Mouse (Mus musculus): ENCODE data around the gene Agbl1. TPM values are rescaled to one million over a fixed set of nuclear protein-coding genes. Genes with fewer than 3 reads are reported as not detected.
A peak's percentile ranks its signal among the peaks of the same experiment; 100 is the strongest.

Agbl1 gene
- total RNA-seq, 2 experiments from 2014 or later, result 0.15 to 0.20 TPM

DNA sequence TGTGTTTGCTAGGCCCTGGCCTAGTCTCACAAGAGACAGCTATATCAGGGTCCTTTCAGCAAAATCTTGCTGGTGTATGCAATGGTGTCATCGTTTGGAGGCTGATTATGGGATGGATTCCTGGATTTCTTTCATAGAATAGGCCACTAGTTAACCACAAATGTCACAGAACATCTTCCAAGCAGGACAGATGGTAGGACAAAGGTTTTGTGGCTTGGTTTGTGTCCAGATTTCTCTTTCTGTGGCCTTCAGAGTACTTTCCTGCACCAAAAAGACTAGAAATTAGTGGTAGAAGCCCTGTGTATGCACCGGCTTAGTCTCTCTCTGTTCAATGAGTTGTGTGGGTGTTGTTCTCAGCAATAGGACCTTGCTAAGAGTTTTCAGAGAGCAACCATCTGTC, 590.9 kb downstream of the Agbl1 start:
- intact Hi-C loops (cut with DNase I), result no loop called here
- no peak for DNase-seq (ENCODE audit: low spot score in 2 of 2)

DNA sequence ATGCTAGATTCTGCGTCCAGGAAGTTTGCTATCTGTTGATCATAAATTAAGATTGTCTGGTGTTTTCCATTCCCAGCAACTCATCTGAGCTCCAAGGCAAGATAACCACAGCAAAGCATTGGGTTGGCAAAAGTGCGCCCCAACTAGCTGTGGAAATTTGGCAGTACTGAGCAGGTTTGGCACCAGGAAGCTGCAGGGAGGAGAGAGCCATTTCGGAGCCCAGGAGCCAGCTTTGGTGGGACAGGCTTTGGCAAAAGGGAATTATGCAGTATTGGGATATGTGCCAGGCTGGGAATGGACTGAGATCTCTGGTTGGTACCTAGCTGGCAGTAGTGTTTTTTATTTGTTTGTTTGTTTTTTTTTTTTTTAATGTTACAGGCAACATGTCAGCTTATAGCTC, 612.5 kb downstream of the Agbl1 start:
- DNase-seq (ENCODE audit: low spot score in 2 of 2), result no peak
- intact Hi-C loops (cut with DNase I), result no loop called here

DNA sequence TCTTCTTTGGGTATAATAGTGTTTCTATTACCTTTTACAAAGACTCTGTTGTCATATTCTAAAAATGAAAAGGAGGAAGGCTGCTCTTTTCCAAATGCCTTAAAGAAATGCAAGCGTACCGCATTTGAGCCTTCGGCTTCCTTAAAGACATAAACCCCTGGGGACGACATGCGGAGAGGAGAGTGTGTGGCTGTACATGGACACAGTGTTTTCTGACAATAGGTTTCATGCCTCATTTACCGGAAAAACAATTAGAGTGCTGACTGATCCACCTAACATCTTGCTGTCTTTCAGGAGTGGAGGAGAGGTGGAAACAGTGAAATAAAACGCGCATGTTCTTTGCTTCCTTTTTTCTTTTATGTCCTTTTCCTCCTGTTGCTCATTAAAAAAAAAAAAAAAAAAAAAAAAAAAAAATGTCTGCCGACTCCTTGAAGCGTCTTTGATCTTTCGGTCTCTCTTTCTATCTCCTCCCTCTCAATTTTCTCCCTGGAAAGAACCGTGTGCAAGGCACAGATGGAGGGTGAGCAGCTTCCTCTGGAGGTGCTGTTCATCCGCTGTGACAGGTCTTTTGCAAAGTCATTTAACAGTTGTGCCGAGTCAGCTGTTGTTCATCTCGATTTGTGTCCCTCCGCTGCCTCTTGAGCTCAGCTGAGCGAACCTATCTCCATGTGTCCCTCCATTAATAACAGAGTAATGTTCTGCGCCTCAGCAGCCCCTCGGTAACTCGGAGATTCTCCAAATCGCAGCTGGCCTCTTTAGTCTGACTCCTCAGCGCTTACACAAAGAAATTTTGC, 659.9 kb downstream of the Agbl1 start:
- peak; percentile 9 to 11 for DNase-seq (ENCODE audit: low spot score in 2 of 2)
- intact Hi-C loops (cut with DNase I), result no loop called here

DNA sequence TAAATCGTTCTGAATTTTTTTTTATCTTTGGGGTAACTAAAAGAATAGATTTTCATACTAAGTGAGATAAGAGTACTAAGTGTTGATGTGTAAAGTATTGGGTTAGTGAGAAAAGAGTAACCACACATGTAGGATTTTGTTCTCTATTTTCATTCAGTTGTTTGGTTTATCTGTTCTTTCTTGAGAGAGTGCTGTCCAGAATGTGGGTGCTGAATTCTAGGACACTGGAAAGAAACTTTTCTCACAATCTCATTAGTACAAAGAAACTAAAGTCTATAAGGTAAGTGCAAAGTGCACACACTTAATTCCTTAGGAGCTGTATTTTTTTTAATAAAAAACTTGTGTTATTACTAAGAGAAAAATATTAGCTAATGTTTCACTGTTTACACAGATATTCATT, 674.4 kb downstream of the Agbl1 start:
- DNase-seq (ENCODE audit: low spot score in 2 of 2), result no peak
- intact Hi-C loops (cut with DNase I), result no loop called here

DNA sequence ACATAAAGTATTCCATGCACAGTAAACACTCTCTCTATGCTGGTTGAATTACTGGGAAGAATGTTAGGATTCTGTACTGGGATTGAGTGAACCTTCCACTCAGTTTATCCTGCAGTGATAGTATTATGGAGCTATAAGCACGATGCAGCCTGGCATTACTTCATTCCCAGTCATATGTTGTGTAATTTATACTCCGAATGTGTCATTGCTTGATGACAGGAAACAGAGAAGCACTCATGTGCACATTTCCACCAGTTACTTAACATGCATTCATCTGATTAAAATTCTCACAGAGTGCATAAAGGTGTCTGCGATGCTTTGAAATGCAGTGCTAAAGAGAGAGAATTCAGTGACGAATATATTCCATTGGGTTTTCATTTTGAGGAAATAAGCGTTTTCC, 682.0 kb downstream of the Agbl1 start:
- intact Hi-C loops (cut with DNase I), result no loop called here
- DNase-seq (ENCODE audit: low spot score in 2 of 2), result no peak

DNA sequence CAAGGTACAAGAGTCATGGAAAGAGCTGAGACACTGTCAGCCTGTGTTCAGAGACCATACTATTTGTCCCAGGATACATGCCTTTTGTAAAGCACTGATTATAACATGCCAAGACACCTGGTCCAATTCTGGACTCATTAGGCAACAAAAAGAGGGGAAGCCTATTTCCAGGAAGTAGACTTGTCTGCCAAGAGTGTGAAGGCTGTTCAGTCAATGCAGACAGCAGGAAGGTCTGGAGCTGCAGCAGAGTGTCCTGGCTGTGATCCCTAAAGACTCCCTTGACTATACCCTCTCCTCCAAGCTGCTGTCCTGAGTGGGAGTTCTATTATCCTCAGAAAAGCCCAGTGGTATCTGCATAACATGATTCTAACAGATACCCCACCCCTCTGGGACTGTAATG, 689.2 kb downstream of the Agbl1 start:
- DNase-seq (ENCODE audit: low spot score in 2 of 2), result no peak
- intact Hi-C loops (cut with DNase I), result no loop called here

DNA sequence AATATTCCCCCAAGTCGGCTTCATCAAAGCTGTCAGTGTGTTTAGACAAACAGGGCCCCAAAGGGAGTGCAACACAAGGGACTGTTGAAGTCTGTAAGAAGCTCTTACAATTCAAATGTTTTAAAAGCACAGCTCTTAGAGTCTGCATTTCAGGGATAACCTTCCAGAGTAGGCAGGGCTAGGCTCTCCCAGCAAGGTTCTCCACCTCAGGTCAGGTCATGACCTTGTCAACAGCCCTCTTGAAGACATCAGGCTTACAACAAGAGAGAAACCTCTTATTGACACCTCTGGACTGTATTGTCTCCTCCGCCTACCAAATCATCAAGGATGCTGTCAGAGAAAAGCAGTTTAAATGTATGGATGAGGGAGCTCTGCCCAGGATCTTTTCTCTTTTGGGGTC, 692.0 kb downstream of the Agbl1 start:
- intact Hi-C loops (cut with DNase I), result no loop called here

DNA sequence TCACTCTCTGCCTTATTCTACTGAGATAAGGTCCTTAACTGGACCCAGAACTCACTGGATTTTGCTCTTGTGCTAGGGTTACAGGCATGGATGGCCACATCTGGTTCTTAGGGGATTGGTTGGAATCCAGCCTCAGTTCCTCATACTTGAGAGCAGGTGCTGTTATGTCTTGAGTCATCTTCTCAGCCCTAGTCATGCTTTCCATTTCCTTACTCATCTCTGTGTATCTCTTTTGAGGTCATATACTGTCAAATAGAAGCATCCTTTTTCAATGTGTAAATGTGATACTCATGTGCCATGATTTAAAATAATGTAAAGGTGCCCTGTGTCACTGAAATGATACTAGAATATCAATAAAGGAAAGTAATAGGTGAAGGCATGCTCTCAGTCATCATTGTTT, 705.5 kb downstream of the Agbl1 start:
- DNase-seq (ENCODE audit: low spot score in 2 of 2), result no peak
- intact Hi-C loops (cut with DNase I), result no loop called here

More for the DNA sequence above, 692.0 kb downstream of the Agbl1 start:
- DNase-seq (ENCODE audit: low spot score in 2 of 2), result no peak

DNA sequence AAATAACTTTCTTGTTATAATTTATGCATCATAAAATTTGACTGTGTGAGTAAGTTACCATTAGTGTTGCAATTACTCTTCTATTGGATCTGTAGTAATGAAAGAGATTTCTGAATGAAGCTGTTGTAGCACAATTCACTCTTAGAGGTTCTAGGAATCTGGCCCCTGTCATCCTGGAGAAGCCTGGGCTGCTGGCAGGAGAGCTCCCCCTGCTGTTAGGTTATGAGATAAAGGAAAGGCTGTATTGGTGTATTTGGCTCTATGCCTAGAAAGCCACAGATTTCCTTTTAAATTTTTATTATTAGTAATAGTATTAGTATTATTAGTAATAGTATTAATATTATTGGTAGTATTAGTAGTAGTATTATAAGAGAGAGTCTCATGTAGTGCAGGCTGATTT, 711.8 kb downstream of the Agbl1 start:
- DNase-seq (ENCODE audit: low spot score in 2 of 2), result peak; percentile 5 to 20
- intact Hi-C loops (cut with DNase I), result loop anchor here (5.0 kb wide), 1 partner anchor 549 kb away; no protein-coding TSS in a partner anchor

DNA sequence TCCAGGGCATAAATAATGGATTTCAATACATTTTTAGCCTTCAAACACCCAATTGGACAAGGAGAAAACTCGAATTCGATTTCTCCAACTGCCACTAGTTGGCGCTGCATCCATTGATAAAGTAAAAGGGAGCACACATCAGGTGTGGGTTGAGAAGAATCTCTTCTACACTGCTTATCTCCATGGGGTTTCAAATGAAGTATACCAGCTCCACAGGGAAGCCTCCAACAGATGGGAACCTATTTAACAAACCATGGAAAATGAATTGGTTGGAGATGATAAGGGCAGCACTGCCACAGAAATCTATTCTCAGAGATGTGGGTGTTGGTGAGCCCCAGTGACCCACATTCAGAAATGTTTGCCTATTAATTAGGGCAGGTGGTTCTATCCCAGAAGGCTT, 741.6 kb downstream of the Agbl1 start:
- DNase-seq (ENCODE audit: low spot score in 2 of 2), result peak; percentile 3 to 7

DNA sequence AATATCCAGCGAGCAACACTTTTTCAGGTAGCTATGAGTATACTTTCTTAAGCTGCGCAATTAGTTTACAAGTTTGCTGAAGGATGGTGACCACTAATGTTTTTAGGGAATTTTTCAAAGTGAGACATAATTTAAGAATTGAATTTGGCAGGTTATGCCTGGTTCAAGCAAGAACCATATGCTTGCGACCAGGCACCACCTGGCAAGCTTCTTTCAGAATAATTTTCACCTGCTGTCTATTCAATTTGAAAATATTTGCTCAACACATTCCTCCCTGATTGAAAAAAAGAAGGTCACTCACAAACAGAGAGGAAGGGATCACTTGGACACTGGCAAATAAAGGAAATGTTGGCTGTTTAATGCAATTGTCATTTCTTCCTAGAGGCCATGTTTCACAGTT, 779.9 kb downstream of the Agbl1 start:
- intact Hi-C loops (cut with DNase I), result no loop called here
- no peak for DNase-seq (ENCODE audit: low spot score in 2 of 2)

More for the DNA sequence above, 741.6 kb downstream of the Agbl1 start:
- intact Hi-C loops (cut with DNase I), result no loop called here

DNA sequence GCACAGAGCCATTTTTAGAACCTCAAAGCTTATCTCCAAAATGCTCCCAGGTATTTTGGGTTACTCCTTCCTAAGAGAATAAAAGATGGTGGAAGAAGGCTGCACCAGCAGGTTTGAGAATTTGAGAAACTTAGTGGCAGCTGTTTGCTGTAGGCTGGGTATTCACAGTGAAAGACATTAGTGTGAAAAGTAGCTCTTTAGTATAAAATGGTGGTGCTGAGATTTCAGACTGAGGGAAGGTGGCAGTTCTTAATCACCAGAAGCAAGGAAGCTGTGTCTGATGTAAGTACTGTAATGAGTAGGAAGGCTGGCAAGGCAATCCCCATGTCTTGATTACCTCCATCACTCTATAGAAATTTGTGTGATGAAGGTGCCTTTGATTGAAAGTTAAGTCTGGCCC, 799.3 kb downstream of the Agbl1 start:
- intact Hi-C loops (cut with DNase I), result no loop called here
- DNase-seq (ENCODE audit: low spot score in 2 of 2), result peak in 1 of 2 experiments; percentile 7

DNA sequence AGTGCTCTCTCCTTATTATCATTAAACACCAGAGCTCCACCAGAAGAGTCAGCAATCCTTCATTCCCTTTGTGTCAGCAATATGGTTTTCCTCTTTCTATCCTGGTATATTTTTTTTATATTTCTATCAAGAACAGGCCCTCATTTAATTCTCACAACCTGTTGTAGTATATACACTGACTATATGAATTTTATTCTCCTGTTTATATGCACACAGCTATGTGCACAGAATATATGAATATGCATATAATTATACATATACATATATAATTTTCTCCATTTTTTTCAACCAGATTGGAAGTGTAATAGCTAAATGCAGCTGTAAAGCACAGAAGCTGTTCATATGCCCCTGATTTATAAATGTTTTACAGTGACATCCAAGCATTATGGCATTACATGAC, 846.3 kb downstream of the Agbl1 start:
- intact Hi-C loops (cut with DNase I), result no loop called here
- no peak for DNase-seq (ENCODE audit: low spot score in 2 of 2)

DNA sequence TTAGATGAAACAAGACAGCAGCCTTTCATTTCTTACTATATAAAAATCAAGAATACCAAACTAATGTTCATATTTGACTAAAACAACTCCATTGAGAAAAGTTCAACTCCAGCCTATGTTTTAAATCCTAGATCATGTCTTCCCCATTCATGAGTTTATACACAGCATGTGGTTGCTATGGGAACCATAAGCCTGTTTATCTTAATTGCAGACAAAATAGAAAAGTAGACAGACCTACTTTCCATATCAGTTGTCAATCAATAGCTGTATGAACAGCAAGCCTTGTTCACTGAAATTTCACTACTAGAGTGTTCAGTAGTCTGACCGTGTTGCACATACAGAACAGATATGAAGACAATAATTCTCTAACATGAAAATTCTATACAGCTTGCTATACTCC, 857.6 kb downstream of the Agbl1 start:
- no peak for DNase-seq (ENCODE audit: low spot score in 2 of 2)
- intact Hi-C loops (cut with DNase I), result no loop called here

DNA sequence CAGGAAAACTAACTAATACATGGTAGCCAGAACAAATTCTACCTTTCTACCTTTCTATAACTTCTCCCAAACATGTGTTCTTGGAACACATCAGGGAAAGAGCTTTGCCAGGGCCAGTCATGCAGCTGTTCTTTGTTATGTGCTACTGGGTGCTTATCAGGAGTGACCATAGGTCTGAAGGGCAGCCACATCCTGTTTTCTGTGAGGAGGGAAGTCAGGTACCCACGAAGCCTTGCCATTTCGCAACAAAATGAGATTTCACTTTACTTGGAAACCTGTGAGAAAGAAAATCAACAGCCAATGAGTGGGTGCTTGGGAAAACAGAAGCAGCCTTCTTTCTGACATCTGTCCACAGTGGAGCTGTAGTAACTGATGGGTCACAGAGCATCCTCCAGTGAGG, 865.5 kb downstream of the Agbl1 start:
- DNase-seq (ENCODE audit: low spot score in 2 of 2), result no peak
- intact Hi-C loops (cut with DNase I), result no loop called here

DNA sequence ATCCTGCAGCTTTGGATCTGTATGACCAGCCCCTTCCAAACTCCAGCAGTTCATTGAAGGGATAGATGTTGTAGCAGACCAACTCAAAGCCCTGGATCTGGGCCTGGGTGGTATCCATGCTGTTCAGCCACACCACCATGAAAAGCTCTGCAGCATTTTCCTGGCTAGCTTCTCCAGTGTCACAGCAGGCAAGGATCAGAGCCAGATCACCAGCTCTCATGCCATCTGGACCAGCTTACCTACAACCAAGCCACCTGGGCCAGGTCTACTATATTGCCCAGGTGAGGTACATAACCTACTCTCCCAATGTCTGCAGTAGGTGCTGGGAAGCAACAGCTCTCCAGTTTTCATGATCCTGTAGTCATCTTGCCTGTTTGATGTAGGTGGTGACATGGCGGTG, 884.3 kb downstream of the Agbl1 start:
- DNase-seq (ENCODE audit: low spot score in 2 of 2), result no peak
- intact Hi-C loops (cut with DNase I), result no loop called here

DNA sequence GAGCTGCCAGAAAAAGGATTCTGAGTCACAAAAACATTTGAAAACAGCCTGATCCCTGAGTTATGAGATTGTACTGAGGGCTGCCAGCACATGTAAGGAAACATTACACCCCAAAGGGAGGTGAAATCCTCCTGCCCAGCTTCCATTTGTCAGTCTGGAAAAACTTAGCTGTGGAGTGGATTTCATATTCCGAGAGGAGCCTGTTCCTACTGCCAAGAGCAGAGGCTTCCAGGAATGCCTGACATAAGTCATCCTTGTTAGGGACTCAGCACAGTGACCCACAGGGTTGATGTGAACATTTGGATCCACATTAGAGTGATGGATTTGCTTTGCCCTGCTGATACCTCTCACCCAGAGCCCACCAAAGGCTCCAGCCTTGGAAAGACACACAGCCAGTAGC, 899.4 kb downstream of the Agbl1 start:
- intact Hi-C loops (cut with DNase I), result no loop called here
- DNase-seq (ENCODE audit: low spot score in 2 of 2), result no peak

DNA sequence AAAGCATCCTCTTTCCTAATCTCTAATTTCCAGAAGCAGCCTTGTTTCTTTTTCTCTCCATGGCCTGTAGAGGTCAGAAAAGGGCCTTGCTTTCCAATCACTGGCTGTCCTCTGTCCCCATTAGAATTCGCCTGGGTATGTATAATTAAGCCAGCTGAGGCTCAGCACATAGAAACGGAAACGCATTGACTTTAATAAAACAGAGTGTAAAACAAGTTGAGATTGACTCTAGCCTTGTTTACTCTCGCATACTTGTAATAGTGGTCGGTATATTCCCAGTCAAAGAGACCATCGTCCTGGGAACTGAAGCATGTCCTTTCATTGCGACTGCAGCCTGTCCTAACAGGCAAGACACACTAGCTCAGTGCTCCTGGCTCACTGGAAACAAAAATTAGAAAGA, 902.3 kb downstream of the Agbl1 start:
- intact Hi-C loops (cut with DNase I), result loop anchor here (5.0 kb wide), 1 partner anchor 1445 kb away; no protein-coding TSS in a partner anchor

DNA sequence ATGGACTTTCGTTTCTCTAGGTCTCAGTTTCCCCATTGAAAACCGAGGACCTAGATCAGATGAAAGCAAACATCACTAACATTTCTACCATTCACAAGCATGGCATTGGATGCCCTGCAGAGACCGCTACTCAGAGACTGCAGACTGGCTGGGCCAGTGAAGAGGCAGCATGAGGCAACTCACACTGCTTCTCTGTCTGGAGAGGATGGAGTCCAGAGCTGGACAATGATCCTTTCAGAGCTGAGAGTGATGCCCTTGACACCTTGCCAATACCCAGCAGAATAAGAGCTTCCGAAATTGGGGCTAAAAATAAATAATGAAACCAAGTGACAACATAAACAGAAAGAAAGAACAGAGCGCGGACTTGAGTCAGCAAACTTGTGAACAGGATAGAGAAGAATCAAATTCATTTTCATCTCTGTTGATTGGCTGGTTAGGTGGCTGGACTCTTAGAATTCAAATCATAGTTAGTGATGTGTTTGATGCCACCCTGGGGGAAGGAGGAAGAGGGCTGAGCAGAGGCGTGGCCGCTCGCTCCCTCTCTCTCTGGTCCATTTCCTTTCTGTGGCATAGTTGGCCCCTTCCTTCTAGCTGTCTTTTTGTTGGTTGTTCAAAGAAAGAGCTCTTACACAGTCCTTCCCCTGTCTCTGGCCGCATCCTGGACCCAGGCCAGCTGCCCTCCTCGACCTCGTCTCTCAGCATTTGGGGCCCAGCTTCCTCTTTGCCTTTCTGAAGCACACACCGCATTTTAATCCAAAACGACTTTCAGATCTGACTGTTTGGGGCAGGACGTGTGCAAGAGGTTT, 903.1 kb downstream of the Agbl1 start:
- intact Hi-C loops (cut with DNase I), result loop anchor here (5.0 kb wide), 1 partner anchor 1444 kb away; no protein-coding TSS in a partner anchor
- DNase-seq (ENCODE audit: low spot score in 2 of 2), result peak; percentile 55 to 57

More for the DNA sequence above, 902.3 kb downstream of the Agbl1 start:
- peak in 1 of 2 experiments; percentile 33 for DNase-seq (ENCODE audit: low spot score in 2 of 2)

DNA sequence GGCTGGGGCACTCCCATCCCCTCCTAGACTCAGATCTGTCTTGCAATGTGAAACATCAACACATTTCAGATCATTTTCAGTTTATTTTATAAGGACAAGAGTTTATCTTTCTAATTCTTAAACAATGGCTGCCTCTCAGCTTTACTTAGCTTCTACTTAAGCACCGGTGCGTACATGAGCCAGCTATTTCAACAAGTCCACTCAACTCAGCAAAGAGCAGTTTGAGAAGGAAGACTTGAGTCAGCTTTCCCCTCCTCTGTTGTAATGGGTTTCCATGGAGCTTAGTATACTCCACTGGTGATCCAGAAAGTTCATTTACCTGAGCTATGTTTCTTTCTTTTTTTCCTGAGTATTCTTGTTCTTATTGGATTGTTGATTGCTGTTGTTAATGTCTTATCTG, 905.2 kb downstream of the Agbl1 start:
- no peak for DNase-seq (ENCODE audit: low spot score in 2 of 2)
- intact Hi-C loops (cut with DNase I), result loop anchor here (5.0 kb wide), 1 partner anchor 1442 kb away; no protein-coding TSS in a partner anchor

DNA sequence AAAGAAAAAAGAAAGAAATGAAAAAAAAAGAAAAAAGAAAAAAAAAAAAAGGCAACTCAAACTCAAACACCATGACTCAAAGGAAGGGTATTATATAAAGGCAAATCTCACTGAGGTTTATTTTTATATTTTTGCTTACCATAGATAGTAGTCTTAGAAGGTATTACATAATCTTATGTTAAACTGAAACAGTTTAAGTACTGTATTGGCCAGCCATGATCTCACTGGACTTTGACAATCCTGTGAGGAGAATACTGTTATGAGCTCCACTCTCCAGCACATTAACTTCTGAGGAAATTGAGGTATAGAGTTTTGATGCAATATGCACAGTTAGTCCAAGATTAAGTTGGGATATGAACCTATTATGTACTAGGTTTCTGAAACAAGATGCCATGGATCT, 909.0 kb downstream of the Agbl1 start:
- intact Hi-C loops (cut with DNase I), result no loop called here
- DNase-seq (ENCODE audit: low spot score in 2 of 2), result no peak

All from left cerebral cortex, postnatal 14 days (tissue).